Mouse (Mus musculus): ENCODE data around the gene Ly86.

The Ly86 gene

DNA sequence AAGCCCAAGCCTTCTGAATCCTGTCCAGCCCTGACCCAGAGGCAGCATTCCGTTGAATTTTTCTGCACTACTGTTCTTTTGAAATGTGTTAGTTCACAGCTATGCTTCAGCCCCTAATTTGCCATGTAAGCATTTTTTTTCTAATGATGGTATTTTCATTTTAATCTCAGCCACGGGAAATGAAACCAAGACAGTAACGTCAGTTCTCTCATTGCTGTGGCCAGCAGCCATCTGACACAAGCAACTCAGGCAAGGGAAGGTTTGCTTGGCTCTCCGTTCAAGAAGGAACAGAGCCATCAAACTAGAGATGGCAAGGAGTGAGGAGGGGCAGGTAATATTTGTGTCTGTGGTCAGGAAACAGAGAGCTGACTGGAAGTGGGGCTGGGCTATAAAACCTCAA is 7.7 kb upstream of the Ly86 start:
- no peak for TF ChIP-seq GATA4 (IDR thresholded peaks at IDR 0.05; ENCODE audit: insufficient replicate concordance, low read length)

GRCm38 (mm10) chr13:37337871-37338270 is 7.1 kb upstream of the Ly86 start:
- no peak for TF ChIP-seq GATA4 (IDR thresholded peaks at IDR 0.05; ENCODE audit: insufficient replicate concordance, low read length)

- TF ChIP-seq GATA4 (IDR thresholded peaks at IDR 0.05; ENCODE audit: insufficient replicate concordance, low read length): no peak
These were observed 2.2 kb upstream of the Ly86 start for GRCm38 (mm10) chr13:37342804-37343203.

- no peak for TF ChIP-seq GATA4 (IDR thresholded peaks at IDR 0.05; ENCODE audit: insufficient replicate concordance, low read length)
These were observed 815 bp downstream of the Ly86 start for GRCm38 (mm10) chr13:37345823-37346222.

GRCm38 (mm10) chr13:37347871-37348595 is 3.0 kb downstream of the Ly86 start:
- no peak for TF ChIP-seq GATA4 (IDR thresholded peaks at IDR 0.05; ENCODE audit: insufficient replicate concordance, low read length)

DNA sequence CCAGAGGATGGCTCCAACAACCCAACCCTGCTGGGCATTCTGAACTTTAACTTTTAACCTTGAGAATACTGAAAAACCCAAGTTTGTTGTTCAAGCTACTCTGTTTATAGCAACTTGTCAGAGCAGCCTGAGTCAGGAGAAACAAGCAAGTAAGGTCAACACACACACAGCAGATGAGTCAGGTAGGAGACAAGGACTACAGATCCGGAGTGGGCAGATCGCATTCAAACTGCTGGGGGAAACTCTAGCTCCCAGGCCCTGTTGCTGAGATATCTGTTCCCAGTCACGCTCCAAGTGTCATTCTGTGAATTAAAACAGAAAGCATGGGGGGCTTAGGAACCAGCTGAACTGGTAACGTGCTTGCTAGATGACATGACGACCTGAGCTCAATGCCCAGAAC is 4.0 kb downstream of the Ly86 start:
- TF ChIP-seq GATA4 (IDR thresholded peaks at IDR 0.05; ENCODE audit: insufficient replicate concordance, low read length): no peak

DNA sequence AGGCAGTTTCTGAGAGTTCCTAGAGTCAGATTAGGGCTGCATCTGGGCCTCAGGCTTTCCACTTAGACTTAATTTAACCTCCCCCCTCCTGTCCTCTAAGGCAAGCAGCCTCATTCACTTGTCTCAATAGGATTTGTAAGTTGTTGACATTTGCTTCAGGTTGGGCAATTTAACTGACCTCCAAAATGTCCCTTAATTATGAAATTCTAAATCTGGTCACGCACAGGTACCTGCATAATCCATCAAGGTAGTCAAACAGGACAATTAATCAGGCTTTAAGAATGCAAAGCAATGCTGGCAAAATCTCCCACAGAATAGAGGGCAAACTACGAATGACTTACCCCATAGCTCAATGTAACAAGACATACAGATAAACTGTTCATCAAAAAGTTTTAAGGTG is 8.0 kb downstream of the Ly86 start:
- TF ChIP-seq GATA4 (IDR thresholded peaks at IDR 0.05; ENCODE audit: insufficient replicate concordance, low read length): no peak

GRCm38 (mm10) chr13:37353868-37354267 is 8.9 kb downstream of the Ly86 start:
- no peak for TF ChIP-seq GATA4 (IDR thresholded peaks at IDR 0.05; ENCODE audit: insufficient replicate concordance, low read length)

DNA sequence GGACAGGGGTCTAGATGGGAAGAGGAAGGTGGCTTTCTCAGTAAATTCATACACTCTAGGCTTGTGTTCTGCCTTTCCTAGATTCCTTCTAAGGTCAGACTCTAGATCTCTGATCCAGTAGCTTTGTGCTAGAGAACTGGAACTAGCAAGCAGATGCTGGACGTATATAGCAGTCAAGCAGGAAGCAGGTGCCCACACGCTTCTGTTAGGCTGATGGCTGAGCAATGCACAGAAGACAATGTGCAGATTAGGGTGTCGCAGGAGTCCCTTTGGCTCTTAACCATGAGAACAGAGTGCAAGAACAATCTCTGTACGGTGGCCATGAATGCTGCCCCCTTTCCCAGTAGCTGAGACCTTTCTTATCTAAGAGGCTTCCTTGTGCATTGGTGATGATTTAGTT is 9.4 kb downstream of the Ly86 start:
- TF ChIP-seq GATA4 (IDR thresholded peaks at IDR 0.05; ENCODE audit: insufficient replicate concordance, low read length): no peak

DNA sequence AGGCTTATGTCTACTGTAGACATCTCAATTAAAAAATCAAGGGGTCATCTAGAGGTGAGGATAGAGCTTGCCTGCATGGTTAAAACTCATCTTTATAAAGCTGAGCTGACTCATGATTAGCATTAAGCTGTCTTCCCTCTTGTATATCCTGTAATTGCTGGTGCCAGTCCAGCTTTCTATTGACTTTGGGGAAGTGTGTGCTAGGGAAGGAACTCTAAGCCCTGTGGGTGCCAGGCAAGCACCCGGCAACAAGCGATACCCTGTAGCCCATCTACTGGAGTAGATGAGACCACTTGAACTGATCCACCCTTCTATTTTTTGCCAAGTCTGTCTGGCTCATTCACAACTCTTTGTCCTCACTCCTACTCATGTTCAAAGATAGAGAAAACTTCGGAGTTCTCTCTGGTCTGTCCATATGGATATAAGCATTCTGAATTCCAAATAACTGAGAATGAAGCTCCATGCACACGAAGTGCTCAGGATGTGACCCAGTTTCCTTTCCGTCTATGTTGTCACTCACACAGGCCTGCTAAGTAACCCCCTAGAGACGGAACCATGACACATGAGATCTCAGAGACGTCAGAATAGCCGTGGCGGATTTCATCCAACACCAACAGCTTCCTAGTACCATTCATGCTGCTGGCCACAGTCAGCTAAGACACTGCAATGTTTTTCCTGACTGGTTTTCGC is 10.8 kb downstream of the Ly86 start:
- no peak for TF ChIP-seq GATA4 (IDR thresholded peaks at IDR 0.05; ENCODE audit: insufficient replicate concordance, low read length)

DNA sequence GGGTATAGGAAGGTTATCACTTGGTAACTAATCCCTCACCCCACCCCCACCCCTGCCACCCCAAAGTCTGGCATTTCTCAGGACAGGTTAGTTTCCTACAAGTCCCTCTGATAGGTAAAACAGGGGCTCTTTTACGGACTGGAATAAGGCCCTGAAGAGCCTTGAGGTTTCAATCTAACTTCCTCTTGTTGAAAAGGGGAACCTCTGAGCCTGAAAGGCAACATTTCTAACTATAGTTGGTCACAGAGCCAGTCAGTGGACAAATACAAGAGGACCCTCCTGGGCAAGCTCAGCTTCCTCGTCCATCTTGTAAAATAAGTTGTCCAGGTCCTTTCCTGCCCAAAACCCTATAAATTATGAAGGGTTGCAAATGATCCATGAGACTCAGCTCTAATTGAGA is 11.5 kb downstream of the Ly86 start:
- TF ChIP-seq GATA4 (IDR thresholded peaks at IDR 0.05; ENCODE audit: insufficient replicate concordance, low read length): no peak

DNA sequence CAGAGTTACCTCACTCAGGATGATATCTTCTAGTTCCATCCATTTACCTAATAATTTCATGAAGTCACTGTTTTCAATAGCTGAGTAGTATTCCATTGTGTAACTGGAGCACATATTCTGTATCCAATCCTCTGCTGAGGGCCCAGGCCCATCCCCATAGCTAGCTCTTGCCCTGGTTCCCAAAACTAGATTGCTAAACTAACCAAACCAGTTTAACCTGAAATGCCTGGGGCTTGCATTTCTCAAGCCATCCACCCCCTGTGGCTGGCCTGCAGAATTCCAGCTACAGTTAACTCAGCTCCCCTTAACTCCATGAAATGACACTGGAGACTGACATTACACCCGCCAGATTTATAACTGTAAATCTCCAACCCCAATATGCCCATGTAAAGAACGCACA is 13.1 kb downstream of the Ly86 start:
- TF ChIP-seq GATA4 (IDR thresholded peaks at IDR 0.05; ENCODE audit: insufficient replicate concordance, low read length): no peak

- TF ChIP-seq GATA4 (IDR thresholded peaks at IDR 0.05; ENCODE audit: insufficient replicate concordance, low read length): no peak
These were observed 16.2 kb downstream of the Ly86 start for GRCm38 (mm10) chr13:37361249-37361648.

- TF ChIP-seq GATA4 (IDR thresholded peaks at IDR 0.05; ENCODE audit: insufficient replicate concordance, low read length): no peak
These were observed 19.3 kb downstream of the Ly86 start for GRCm38 (mm10) chr13:37364351-37364750.

GRCm38 (mm10) chr13:37376411-37376810 is 31.4 kb downstream of the Ly86 start:
- no peak for TF ChIP-seq GATA4 (IDR thresholded peaks at IDR 0.05; ENCODE audit: insufficient replicate concordance, low read length)
